Mouse (Mus musculus) regulatory T cell (primary cell): ENCODE data around the gene Pid1.

Source experiments
- in situ Hi-C: fragments of 300-600 bp; cut with MboI, MseI; formaldehyde crosslinking; loops from one replicate; pipeline ENCODE4 v1.15.1; 2025; ENCODE audit warnings: high pct_unique_total_duplicates

Gene Pid1

DNA sequence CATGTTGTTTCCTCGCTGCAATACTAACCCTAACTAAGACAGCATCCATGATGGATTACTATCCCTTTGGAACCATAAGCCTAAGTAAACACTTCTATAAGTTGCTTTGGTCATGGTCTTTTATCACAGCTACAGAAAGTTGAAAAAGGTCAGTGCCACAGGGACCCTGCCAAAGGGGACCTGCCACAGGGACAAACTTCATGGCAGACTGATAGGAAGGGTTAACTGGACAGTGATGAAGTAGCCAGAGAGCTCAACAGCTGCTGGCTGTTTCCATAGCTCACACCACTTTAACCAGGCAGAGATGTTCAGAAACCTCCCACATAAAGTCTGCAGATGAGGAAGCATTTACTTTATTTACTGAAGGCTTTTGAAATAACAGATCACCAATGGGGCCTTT, 287.0 kb downstream of the Pid1 start:
- in situ Hi-C loops: no loop called here

DNA sequence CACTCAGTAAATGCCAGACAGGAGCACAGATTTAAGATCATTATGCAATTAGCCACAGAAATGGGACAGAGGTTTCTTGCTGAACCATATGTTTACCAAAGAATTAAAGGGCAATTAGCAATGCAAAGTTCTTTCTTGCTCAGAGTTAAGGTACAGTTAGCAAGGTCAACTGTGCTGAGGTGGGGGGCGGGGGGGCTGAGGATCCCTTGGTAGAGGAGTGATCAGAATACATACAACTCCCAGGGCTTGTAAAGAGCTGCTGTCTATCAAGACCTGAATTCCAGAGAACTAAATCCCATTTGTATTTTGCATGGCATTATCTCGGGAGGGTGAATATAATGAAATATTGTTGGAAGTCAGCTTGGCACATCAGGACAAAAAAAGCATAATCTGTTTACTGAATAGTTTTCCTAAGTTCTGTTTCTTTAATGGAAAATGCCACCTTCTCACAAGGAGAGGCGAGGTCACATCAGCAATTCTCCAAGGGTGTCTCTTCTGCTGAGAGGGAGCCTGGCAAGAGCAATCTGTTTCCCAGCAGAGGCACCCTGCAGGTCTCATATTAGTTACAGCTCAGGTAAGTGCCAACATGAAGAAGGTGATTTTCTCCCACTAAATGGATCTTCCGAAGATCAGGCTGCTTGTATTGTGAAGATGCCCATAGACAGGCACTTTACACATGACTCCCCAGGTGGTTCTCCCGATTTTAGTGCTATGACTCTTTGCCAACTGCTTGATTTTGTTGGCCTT, 306.9 kb downstream of the Pid1 start:
- in situ Hi-C loops: no loop called here

- in situ Hi-C loops: no loop called here
Observed at GRCm38 (mm10) chr1:84056306-84056705, 307.7 kb downstream of the Pid1 start.

DNA sequence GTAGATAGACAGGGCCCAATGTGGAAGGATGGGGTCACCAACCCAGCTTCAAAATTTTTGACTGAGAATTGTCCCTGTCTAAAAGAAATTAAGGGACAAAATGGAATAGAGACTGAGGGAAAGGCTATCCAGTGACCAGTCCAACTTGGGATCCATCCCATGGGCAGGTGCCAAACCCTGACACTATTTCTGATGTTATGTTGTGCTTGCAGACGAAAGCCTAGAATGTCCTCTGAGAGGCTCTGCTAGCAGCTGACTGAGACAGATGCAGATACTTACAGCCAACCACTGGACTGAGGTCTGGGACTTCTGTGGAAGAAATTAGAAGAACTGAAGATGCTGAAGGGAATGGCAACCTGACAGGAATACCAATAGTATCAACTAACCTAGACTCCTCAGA, 338.2 kb downstream of the Pid1 start:
- in situ Hi-C loops: no loop called here

DNA sequence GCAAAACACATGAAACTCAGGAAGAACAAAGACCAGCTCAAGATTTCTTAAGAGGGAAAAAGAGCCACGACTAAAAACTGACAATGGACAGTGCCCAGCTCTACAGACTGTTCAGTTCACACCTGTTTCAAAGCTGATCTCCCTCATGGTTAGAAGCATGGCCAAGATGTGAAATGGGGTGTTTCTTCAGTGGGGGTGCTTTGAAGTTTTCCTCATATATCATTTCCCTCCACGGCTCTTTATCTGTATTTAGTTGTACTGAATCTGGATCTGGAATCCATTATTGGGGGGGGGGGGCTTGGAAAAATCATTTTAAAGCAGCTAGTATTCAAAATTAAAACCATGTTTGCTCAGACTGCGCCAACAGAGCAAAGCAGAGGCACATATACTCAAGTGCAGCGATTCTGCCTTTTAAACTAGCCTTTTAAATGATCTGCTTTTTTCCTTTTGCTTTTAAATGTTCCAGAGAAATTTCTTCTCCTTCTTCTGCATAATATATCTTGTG, 351.1 kb downstream of the Pid1 start:
- in situ Hi-C loops: loop anchor here (25.0 kb wide), 1 partner anchor 1251 kb away; the partner anchor contains the start of genes Gm47791 and Tm4sf20

- in situ Hi-C loops: loop anchor here (25.0 kb wide), 1 partner anchor 1240 kb away; the partner anchor contains the start of genes Gm47791 and Tm4sf20
Observed at GRCm38 (mm10) chr1:84002630-84003029, 361.4 kb downstream of the Pid1 start.
